Mouse (Mus musculus) heart, embryonic 11.5 days (tissue): ENCODE results near the gene Gtpbp1. TPM values are rescaled to one million over a fixed set of nuclear protein-coding genes. Genes with fewer than 3 reads are reported as not detected.
A peak's percentile ranks its signal among the peaks of the same experiment; 100 is the strongest.

Experiments used
- ATAC-seq: fragments of 200-750 bp; cut with Nextera tagmentation; replicated peaks from 2 replicates; pipeline ENCODE4 v1.8.0; 2017; ENCODE audit warnings: moderate library complexity; ENCODE audit not compliant: insufficient number of reproducible peaks, low FRiP score, low TSS enrichment
- H3K27ac ChIP-seq: fragments of 300-500 bp; sonication (generic); 2 replicates; pipeline ENCODE4 v1.5.1; 2014; ENCODE audit warnings: mild to moderate bottlenecking, low read depth, low read length
- H3K27me3 ChIP-seq: fragments of 300-500 bp; sonication (generic); 2 replicates; pipeline ENCODE4 v1.6.1; 2014; ENCODE audit warnings: mild to moderate bottlenecking, low read length, mixed read lengths; ENCODE audit not compliant: control insufficient read depth, insufficient read depth
- H3K36me3 ChIP-seq: fragments of 300-500 bp; sonication (generic); 2 replicates; pipeline ENCODE4 v1.6.1; 2014; ENCODE audit warnings: mild to moderate bottlenecking, low read length, moderate library complexity, mixed read lengths; ENCODE audit not compliant: control insufficient read depth, insufficient read depth
- H3K4me1 ChIP-seq: fragments of 300-500 bp; sonication (generic); 2 replicates; pipeline ENCODE4 v1.6.1; 2014; ENCODE audit warnings: low read length; ENCODE audit not compliant: control insufficient read depth, insufficient read depth
- H3K4me2 ChIP-seq: fragments of 300-500 bp; sonication (generic); 2 replicates; pipeline ENCODE4 v1.6.1; 2014; ENCODE audit warnings: mild to moderate bottlenecking, moderate library complexity
- H3K4me3 ChIP-seq: fragments of 300-500 bp; sonication (generic); 2 replicates; pipeline ENCODE4 v1.5.1; 2014; ENCODE audit warnings: low read depth, low read length
- H3K9ac ChIP-seq: fragments of 300-500 bp; sonication (generic); 2 replicates; pipeline ENCODE4 v1.6.1; 2014; ENCODE audit warnings: mild to moderate bottlenecking, low read depth, low read length, moderate library complexity
- H3K9me3 ChIP-seq: fragments of 300-500 bp; sonication (generic); replicated peaks from 2 replicates; pipeline ENCODE4 v1.6.1; 2016; ENCODE audit warnings: low read length; ENCODE audit not compliant: control insufficient read depth
- WGBS: fragments of 180-500 bp; shearing (Covaris S2); extraction: QIAGEN DNeasy Blood & Tissue Kit; methylation state at CpG from one replicate; pipeline ENCODE4 v1.1.7; 2014; ENCODE audit not compliant: insufficient replicate concordance; 5-methylcytosine and 5-hydroxymethylcytosine counted together
- polyA plus RNA-seq: library from polyadenylated mRNA; unstranded; fragments of >200 nt; fragmentation: Nextera tagmentation; extraction: Ambion mirVana; gene quantifications from 2 replicates; pipeline ENCODE4 v1.2.1, GENCODE M21; 2014

Gene Gtpbp1
- polyA plus RNA-seq, 1 experiment from 2014 or later, result 22.7 TPM

DNA sequence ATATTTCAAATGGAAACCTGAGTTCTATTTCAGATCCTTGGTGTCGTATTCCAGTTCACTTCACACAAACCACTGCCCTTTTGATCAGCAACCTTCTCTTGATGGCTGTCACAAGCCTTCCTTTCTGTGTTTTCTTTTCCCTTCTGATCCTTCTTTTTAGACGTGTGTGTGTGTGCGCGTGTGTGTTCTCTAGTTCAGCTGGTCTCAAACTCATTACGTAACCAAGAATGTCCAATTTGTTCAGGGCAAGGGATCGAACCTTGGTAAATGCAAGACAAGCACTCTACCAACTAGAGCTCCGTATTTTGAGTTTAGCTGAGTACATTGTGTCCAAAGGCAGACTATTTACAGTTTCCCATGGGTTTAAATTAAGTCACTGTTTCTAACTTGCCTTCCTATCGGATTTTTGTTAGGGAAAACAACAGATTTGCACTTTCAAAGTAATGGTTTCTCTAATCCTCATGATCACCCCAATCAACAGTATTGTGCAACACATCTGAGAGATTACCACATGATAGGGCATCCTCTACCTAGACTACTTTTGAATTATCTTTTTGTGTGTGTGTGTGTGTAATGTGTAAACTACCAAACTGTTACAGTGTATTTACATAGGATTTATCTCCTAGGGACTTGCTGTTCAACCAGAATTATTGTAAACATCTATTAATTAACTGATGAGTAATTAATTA, 2.2 kb upstream of the Gtpbp1 start:
- H3K27ac ChIP-seq, result peak overlapping the region; percentile 98
- H3K4me3 ChIP-seq, result peak overlapping the region; percentile 69
- peak overlapping the region; percentile 92 for H3K4me2 ChIP-seq
- WGBS, result 6% methylated on average over 8 of the region's 8 CpGs
- H3K9ac ChIP-seq, result peak overlapping the region; percentile 87
- no peaks in the 10 kb centered on the region for H3K9me3 ChIP-seq
- no peaks in the 10 kb centered on the region for H3K36me3 ChIP-seq
- no peaks in the 10 kb centered on the region for H3K27me3 ChIP-seq
- H3K4me1 ChIP-seq, result peaks cover 45% of the 10 kb centered on the region
- ATAC-seq, result no peak

DNA sequence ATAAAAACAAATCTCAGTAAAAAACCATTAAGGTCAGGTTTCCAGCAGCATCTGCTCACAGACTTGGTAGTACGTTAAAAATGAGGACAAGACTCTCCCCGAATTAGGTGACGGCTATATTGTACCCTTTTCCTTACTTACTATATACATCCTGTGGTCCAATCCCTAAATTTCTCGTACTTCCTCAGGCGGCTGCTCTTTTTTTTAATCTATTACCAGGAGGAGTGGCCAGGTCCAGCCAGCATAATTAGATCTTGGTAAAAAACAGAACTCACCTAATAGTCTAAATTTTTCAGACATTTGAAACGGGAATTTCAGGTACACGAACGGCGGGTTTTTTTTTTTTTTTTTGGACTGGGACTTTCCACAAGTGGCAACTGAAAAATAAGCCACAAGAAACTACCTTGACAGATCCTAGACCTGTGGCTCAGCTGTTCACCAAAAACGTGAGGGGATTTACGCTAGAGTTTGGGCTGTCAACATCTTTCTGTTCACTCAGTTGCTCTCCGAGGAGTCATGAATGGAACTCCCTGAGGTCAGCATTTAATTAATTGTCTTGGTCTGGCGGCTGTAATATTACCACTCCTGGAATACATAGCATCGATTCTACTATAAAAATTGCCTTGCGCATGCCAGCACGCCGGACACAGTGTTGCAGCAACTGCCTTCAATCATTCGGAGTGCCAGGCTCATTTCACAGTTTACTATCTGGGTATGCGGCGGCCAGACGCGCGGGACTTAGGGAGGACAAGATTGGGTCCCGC, 801 bp upstream of the Gtpbp1 start:
- Histone ChIP-seq H3K4me1 (peaks cover 38% of the 10 kb centered on the region), H3K9ac (peak overlapping the region; percentile 30; the same call in 1 of the 2 replicates), H3K4me2 (peak overlapping the region; percentile 74), H3K36me3 (no peaks in the 10 kb centered on the region), H3K27ac (peak overlapping the region; percentile 30; the same call in 1 of the 2 replicates), H3K4me3 (peak overlapping the region; percentile 78), H3K27me3 (no peaks in the 10 kb centered on the region), H3K9me3 (no peaks in the 10 kb centered on the region)
- WGBS, result 16% methylated on average over 24 of the region's 24 CpGs
- no peak for ATAC-seq

GRCm38 (mm10) chr15:79691023-79691508, 421 bp downstream of the Gtpbp1 start:
- H3K27me3 ChIP-seq, result no peaks in the 10 kb centered on the region
- H3K9me3 ChIP-seq, result no peaks in the 10 kb centered on the region
- ATAC-seq, result no peak
- 0 out of 2 replicates have a peak, but pooled peaks cover under 1% of the 10 kb centered on the region for H3K36me3 ChIP-seq
- peak overlapping the region; percentile 71 for H3K4me2 ChIP-seq
- peak overlapping the region; percentile 78 for H3K4me3 ChIP-seq
- peaks cover 26% of the 10 kb centered on the region for H3K4me1 ChIP-seq
- peak overlapping the region; percentile 70 for H3K27ac ChIP-seq
- H3K9ac ChIP-seq, result peak overlapping the region; percentile 81
- under 1% methylated on average over 40 of the region's 53 CpGs for WGBS

DNA sequence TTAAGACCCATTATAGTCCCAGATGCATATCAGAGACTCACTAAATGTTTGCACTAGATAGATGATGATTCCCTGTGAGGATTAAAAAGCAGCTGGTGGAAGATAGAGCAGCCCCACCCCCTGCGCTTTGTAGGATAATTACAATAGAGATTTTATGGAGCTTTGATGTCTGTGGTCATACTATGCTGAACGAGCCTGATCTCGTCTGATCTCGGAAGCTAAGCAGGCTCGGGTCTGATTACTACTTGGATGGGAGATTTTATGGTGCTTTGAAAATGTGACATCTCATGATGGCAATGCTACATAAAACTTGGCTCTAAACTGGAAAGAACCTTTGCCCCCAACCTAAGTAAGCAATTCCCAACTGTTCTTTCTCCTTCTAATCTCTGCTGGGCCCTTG, 1.7 kb downstream of the Gtpbp1 start:
- no peaks in the 10 kb centered on the region for H3K9me3 ChIP-seq
- H3K27me3 ChIP-seq, result no peaks in the 10 kb centered on the region
- 89% methylated on average over 5 of the region's 5 CpGs for WGBS
- no peak for ATAC-seq
- H3K27ac ChIP-seq, result no peak overlapping the region
- H3K4me2 ChIP-seq, result peak overlapping the region; percentile 71; the same call in 1 of the 2 replicates
- H3K4me1 ChIP-seq, result peaks cover 23% of the 10 kb centered on the region
- no peak overlapping the region for H3K4me3 ChIP-seq
- H3K36me3 ChIP-seq, result 0 out of 2 replicates have a peak, but pooled peaks cover 3% of the 10 kb centered on the region
- H3K9ac ChIP-seq, result no peak overlapping the region

- Histone ChIP-seq H3K4me1 (peaks cover 28% of the 10 kb centered on the region; the same call in 1 of the 2 replicates), H3K4me3 (no peak overlapping the region), H3K9me3 (no peaks in the 10 kb centered on the region), H3K36me3 (0 out of 2 replicates have a peak, but pooled peaks cover 3% of the 10 kb centered on the region), H3K27ac (peak overlapping the region; percentile 36; the same call in 1 of the 2 replicates), H3K9ac (no peak overlapping the region; the same call in 1 of the 2 replicates), H3K4me2 (peak overlapping the region; percentile 44), H3K27me3 (no peaks in the 10 kb centered on the region)
- ATAC-seq, result no peak
- 58% methylated on average over 11 of the region's 11 CpGs for WGBS
These were observed 3.1 kb downstream of the Gtpbp1 start for GRCm38 (mm10) chr15:79693740-79694139.

DNA sequence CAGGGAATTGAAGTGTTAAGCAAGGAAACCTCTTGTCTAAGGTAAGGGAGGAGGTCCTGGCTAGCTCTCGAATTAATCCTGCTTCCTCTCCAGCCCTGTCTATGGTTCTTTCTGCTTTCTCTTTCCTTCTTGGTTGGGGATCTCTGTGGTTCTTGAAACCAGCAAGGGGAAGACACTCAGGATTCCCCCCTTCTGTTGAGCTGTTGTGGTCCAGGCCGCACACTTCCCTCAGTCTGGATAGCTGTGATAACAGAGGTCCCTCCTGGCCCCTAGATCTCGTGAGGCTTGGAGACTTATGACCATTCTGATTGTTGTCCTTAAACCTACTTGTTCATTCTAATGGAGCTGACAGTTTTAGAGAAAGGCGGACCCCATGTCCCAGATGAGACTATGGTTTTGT, 3.9 kb downstream of the Gtpbp1 start:
- 0 out of 2 replicates have a peak overlapping the region, but pooled peaks have one; percentile 0 for H3K4me3 ChIP-seq
- ATAC-seq, result no peak
- H3K4me2 ChIP-seq, result peak overlapping the region; percentile 44

GRCm38 (mm10) chr15:79695516-79695915, 4.9 kb downstream of the Gtpbp1 start:
- Histone ChIP-seq H3K27ac (no peak overlapping the region), H3K4me1 (peaks cover 22% of the 10 kb centered on the region; the same call in 1 of the 2 replicates), H3K27me3 (no peaks in the 10 kb centered on the region), H3K9me3 (no peaks in the 10 kb centered on the region), H3K36me3 (0 out of 2 replicates have a peak, but pooled peaks cover 3% of the 10 kb centered on the region), H3K9ac (no peak overlapping the region), H3K4me3 (no peak overlapping the region), H3K4me2 (no peak overlapping the region; the same call in 1 of the 2 replicates)
- ATAC-seq, result no peak
- 32% methylated on average over 3 of the region's 3 CpGs for WGBS

More for the DNA sequence above, 3.9 kb downstream of the Gtpbp1 start:
- Histone ChIP-seq H3K27ac (peak overlapping the region; percentile 30; the same call in 1 of the 2 replicates), H3K4me1 (peaks cover 28% of the 10 kb centered on the region; the same call in 1 of the 2 replicates), H3K9me3 (no peaks in the 10 kb centered on the region), H3K27me3 (no peaks in the 10 kb centered on the region), H3K36me3 (0 out of 2 replicates have a peak, but pooled peaks cover 3% of the 10 kb centered on the region), H3K9ac (no peak overlapping the region; the same call in 1 of the 2 replicates)
- WGBS, result 74% methylated on average over 4 of the region's 4 CpGs

DNA sequence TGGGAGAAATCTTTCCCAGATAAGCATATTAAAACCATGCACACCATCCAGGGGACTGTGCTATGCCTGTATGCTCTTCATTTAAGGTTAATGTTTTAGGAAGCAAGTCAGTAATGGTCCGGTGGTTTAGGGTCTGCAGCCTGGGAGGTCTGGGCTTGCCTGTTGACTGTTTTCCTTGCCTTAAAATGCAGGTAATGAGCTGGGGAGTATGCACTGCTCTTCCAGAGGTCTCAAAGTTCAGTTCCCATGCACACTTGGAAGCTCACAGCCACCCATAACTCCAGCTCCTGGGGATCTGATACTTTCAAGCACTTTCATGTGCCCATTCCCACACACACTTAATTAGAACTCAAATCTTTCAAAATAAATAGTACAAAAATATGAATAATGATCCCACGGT, 5.9 kb downstream of the Gtpbp1 start:
- H3K27me3 ChIP-seq, result no peaks in the 10 kb centered on the region
- H3K4me1 ChIP-seq, result peaks cover 21% of the 10 kb centered on the region; the same call in 1 of the 2 replicates
- no peak overlapping the region for H3K27ac ChIP-seq
- 0 out of 2 replicates have a peak, but pooled peaks cover 3% of the 10 kb centered on the region for H3K36me3 ChIP-seq
- no peak for ATAC-seq
- no peak overlapping the region for H3K9ac ChIP-seq
- 92% methylated on average over 2 of the region's 2 CpGs for WGBS
- H3K4me3 ChIP-seq, result no peak overlapping the region
- no peak overlapping the region for H3K4me2 ChIP-seq
- H3K9me3 ChIP-seq, result no peaks in the 10 kb centered on the region
